Mouse (Mus musculus) right cerebral cortex, adult 2 months (tissue): ENCODE results near the gene Btnl6.
"Not testable (repeated sequence)": the region's sequence is repeated elsewhere in the genome, so short reads cannot be mapped to it uniquely, and the experiment has no call there.

Experiments used
- DNase-seq, 2 experiments: peaks; one replicate each; pipeline ENCODE4 v3.0.0; 2021 to 2022; ENCODE audit warnings: low spot score in 2 of 2

Gene Btnl6

DNA sequence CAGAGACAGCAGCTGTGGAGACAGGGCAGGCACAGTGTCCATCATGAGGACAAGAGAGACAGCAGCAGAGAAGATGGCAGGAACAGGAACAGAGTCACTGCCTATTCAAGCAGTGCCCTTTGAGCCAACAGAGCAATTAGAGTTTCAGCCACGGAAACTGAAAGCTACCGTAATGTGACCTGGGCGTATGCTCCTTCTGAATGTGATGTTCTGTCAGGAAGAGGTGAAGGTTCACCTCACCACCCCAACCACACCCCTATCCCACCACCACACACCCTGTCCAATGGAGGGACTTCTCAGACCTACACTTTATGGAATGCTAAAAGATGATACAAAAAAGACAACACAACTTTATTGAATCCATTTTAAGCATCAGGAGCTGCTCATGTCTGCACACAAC lies 19.8 kb downstream of the Btnl6 start:
- DNase-seq = not testable (repeated sequence)

DNA sequence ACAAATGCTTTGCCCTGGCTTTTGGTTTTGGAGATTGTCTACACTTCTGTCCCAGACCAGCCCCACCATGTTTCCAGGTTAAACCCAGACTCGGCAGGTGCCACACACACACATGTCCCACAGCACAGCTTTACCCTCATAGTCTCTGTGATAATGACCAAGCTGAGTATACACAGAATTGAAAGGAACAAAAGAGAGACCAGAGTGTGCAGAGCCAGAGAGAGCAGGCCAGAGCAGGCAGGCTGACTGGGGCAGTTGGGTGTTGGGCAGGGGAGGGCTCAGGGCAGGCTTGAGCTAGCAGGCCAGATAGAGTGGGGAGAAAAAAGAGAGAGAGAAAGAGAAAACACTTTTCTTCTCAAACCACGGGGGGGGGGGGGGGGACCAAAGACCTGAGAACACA lies 20.6 kb downstream of the Btnl6 start:
- DNase-seq = no peak

DNA sequence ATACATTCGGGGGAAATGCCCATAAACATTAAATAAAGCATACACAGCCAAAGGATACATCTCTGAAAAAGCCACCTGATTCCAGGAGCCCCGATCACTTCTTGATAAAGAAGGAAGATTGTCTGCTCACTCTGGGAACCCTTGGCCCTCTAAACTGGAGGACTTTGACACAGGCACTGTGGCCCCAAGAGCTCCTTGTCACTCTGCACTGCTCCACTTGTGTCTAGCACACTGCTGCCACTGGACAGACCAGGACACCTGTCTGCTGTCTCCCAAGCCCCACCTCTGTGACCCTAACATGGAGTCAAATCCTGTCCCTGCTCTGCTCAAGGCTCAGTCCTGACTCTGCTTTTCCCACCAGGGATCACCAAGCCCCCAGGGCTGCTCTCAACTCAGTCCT lies 22.0 kb downstream of the Btnl6 start:
- not testable (repeated sequence) for DNase-seq

DNA sequence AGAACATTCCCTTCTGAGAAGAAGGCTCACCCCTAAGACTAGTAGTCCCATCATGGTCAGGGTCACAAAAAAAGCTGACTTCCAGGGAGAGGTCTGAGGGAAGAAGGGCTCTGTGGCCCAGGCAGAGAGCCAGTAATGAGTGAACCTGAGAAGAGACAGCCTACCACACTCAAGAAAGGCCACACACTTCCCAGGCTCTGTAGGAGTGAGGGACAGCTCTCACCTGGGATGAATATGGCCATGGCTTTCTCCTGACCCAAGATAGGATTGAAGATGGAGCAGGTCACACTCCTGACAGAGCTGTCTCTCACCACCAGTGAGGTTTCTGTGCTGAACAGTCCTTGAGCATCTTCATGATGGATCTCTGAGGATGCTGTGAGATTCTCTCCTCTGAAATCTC lies 24.4 kb downstream of the Btnl6 start:
- DNase-seq = no peak

DNA sequence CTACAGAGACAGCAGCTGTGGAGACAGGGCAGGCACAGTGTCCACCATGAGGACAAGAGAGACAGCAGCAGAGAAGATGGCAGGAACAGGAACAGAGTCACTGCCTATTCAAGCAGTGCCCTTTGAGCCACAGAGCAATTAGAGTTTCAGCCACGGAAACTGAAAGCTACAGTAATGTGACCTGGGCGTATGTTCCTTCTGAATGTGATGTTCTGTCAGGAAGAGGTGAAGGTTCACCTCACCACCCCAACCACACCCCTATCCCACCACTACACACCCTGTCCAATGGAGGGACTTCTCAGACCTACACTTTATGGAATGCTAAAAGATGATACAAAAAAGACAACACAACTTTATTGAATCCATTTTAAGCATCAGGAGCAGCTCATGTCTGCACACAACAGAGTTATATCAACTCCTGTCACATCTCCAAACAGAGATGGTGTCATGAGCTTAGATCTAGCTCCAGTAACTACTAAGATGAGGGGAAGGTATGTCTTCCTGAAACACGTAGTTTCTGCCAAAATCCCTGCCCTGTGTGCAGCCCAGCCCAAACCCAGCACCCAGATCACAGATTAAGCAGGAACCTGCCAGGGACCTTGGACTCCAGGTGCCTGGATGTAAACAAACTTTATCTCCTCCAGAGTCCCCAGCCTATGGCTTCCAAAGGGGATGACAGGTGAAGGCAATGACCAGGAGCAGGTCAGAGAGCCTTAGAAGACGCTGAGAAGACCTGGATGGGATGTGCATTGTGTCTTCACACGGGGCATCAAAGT lies 39.7 kb downstream of the Btnl6 start, which contains the start of gene Btnl4:
Gene Btnl4 (minus strand): TSS at position 81 of the 776 bp plus-strand sequence.
- DNase-seq = not testable (repeated sequence)

DNA sequence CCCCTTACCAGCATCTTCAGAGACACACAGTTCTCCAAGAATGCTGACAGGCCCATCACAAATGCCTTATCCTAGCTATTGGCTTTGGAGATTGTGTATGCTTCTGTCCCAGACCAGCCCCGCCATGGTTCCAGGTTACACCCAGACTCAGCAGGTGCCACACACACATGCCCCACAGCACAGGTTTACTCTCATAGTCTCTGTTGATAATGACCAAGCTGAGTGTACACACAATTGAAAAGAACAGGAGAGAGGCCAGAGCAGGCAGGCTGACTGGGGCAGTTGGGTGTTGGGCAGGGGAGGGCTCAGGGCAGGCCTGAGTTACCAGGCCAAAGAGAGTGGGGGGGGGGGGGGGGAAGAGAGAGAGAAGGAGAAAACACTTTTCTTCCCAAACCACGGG lies 40.7 kb downstream of the Btnl6 start:
- no peak for DNase-seq

DNA sequence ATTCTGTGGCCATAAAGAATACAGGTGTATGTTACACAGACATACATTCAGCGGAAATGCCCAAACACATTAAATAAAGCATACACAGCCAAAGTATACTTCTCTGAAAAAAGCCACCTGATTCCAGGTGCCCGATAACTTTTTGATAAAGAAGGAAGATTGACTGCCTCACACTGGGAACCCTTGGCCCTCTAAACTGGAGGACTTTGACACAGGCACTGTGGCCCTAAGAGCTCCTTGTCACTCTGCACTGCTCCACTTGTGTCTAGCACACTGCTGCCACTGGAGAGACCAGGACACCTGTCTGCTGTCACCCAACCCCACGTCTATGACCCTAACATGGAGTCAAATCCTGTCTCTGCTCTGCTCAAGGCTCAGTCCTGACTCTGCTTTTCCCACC lies 42.1 kb downstream of the Btnl6 start:
- DNase-seq = no peak

DNA sequence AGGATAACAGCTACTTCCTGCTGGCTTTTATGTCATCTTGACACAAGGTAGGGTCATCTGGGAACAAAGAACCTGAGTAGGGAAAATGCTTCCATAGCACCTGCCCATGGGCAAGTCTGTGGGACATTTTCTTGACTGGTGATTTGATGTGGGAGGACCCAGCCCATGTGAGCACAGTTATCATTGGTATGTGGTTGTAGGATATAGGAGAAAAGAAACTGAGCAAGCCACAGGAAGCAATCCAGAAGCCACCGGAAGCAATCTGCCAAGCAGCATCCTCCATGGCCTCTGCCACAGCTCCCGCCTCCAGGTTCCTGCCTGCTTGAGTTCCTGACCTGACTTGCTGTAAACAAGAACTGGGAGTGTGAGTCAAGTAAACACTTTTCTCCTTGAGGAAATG lies 46.7 kb downstream of the Btnl6 start:
- no peak for DNase-seq

DNA sequence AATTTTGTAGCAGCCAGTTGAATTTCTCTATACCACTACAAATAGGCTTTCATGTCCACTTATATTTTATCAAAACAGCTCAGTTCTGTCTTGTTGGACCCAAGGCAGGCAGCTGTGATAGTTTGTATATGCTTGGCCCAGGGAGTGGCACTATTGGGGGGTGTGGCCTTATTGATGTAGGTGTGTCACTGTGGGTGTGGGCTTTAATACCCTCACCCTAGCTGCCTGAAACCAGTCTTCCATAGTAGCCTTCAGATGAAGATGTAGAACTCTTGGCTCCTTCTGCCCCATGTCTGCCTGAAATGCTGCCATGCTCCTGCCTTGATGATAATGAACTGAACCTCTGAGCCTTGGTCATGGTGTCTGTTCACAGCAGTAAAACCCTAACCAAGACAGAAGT lies 51.2 kb downstream of the Btnl6 start:
- DNase-seq = not testable (repeated sequence)

DNA sequence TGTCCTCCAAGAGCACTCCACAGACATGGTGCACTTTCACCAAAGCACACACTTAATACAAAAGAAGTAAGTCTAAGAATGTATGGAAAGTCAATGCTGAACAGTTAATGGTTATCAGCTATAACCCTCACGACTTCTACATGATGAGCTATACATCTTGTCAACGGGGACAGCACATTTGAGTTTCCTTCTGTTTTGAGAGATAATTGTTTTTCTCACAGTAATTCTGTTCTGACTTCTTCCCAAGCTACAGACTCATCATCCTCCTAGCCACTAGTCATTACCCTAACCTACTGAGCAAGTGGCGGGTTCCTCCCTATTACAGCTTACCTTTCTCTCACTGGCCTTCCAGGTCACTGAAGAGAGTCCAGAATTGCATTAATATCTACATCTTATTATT lies 57.9 kb downstream of the Btnl6 start:
- no peak for DNase-seq
